Mouse (Mus musculus): ENCODE results near the gene Rbx1. TPM values are rescaled to one million over a fixed set of nuclear protein-coding genes. Genes with fewer than 3 reads are reported as not detected.
A peak's percentile ranks its signal among the peaks of the same experiment; 100 is the strongest.

Gene Rbx1
- total RNA-seq, 2 experiments from 2014 or later, result 139 to 157 TPM

- no peak for DNase-seq (ENCODE audit: low spot score in 2 of 2)
Observed at GRCm38 (mm10) chr15:81482966-81483365, 16.9 kb downstream of the Rbx1 start.

- no peak for DNase-seq (ENCODE audit: low spot score in 2 of 2)
Observed at GRCm38 (mm10) chr15:81483691-81484090, 17.6 kb downstream of the Rbx1 start.

GRCm38 (mm10) chr15:81485483-81485882, 19.4 kb downstream of the Rbx1 start:
- no peak for DNase-seq (ENCODE audit: low spot score in 2 of 2)

- peak in 1 of 2 experiments; percentile 18 for DNase-seq (ENCODE audit: low spot score in 2 of 2)
Observed at GRCm38 (mm10) chr15:81503466-81503865, 37.4 kb downstream of the Rbx1 start.

GRCm38 (mm10) chr15:81503995-81504394, 37.9 kb downstream of the Rbx1 start:
- no peak for DNase-seq (ENCODE audit: low spot score in 2 of 2)

- no peak for DNase-seq (ENCODE audit: low spot score in 2 of 2)
Observed at GRCm38 (mm10) chr15:81507201-81507600, 41.1 kb downstream of the Rbx1 start.

- no peak for DNase-seq (ENCODE audit: low spot score in 2 of 2)
Observed at GRCm38 (mm10) chr15:81510621-81511020, 44.5 kb downstream of the Rbx1 start.

- no peak for DNase-seq (ENCODE audit: low spot score in 2 of 2)
Observed at GRCm38 (mm10) chr15:81511601-81512261, 45.6 kb downstream of the Rbx1 start.

GRCm38 (mm10) chr15:81514111-81514971, 48.2 kb downstream of the Rbx1 start:
- DNase-seq (ENCODE audit: low spot score in 2 of 2), result peak; percentile 70 to 76

- DNase-seq (ENCODE audit: low spot score in 2 of 2), result no peak
Observed at GRCm38 (mm10) chr15:81515221-81515620, 49.1 kb downstream of the Rbx1 start.

- no peak for DNase-seq (ENCODE audit: low spot score in 2 of 2)
Observed at GRCm38 (mm10) chr15:81518031-81518430, 51.9 kb downstream of the Rbx1 start.

- DNase-seq (ENCODE audit: low spot score in 2 of 2), result no peak
Observed at GRCm38 (mm10) chr15:81518761-81519160, 52.7 kb downstream of the Rbx1 start.

GRCm38 (mm10) chr15:81522036-81522751, 56.1 kb downstream of the Rbx1 start:
- peak in 1 of 2 experiments; percentile 35 for DNase-seq (ENCODE audit: low spot score in 2 of 2)

- no peak for DNase-seq (ENCODE audit: low spot score in 2 of 2)
Observed at GRCm38 (mm10) chr15:81522761-81523168, 56.7 kb downstream of the Rbx1 start.

GRCm38 (mm10) chr15:81523169-81523871, 57.2 kb downstream of the Rbx1 start:
- DNase-seq (ENCODE audit: low spot score in 2 of 2), result peak; percentile 96 to 97

- no peak for DNase-seq (ENCODE audit: low spot score in 2 of 2)
Observed at GRCm38 (mm10) chr15:81523901-81524300, 57.8 kb downstream of the Rbx1 start.

Other genes starting within 250 kb of the Rbx1 start
- 10 to 100 TPM; 16.4 to 17.3 TPM for gene Mchr1, start 230.8 kb upstream of the Rbx1 start, total RNA-seq (2021)
- gene Slc25a17, start 105.5 kb upstream of the Rbx1 start, total RNA-seq (2021), result 10 to 100 TPM; 58.1 to 61.2 TPM
- 100 to 1,000 TPM; 189 to 211 TPM for gene St13, start 66.2 kb upstream of the Rbx1 start, total RNA-seq (2021)
- 10 to 100 TPM; 11.1 to 11.5 TPM for gene Xpnpep3, start 66.2 kb upstream of the Rbx1 start, total RNA-seq (2021)
- under 1 TPM in 1 of 2 experiments, not detected in 1; 0.25 TPM for gene Dnajb7, start 58.0 kb upstream of the Rbx1 start, total RNA-seq (2021)
- 10 to 100 TPM; 57.8 to 59.5 TPM for gene Ep300, start 119.1 kb downstream of the Rbx1 start, total RNA-seq (2021)
- 10 to 100 TPM; 36.1 to 37.9 TPM for gene L3mbtl2, start 197.6 kb downstream of the Rbx1 start, total RNA-seq (2021)
- gene Chadl, start 231.0 kb downstream of the Rbx1 start, total RNA-seq (2021), result 10 to 100 TPM; 24.0 to 31.8 TPM

All from layer of hippocampus, postnatal 10 days (tissue).